Mouse (Mus musculus) cerebellum, adult 2 months (tissue): Measurements from ENCODE around the gene Atf6. TPM values are rescaled to one million over a fixed set of nuclear protein-coding genes. Genes with fewer than 3 reads are reported as not detected.
A peak's percentile ranks its signal among the peaks of the same experiment; 100 is the strongest.

Experiments
- DNase-seq, 2 experiments: peaks; one replicate each; pipeline ENCODE4 v3.0.0; 2021
- H3K27ac ChIP-seq: fragments of 200-500 bp; 2 replicates; pipeline ENCODE4 v1.5.1; 2012; ENCODE audit warnings: low read length, control low read depth, inconsistent platforms; ENCODE audit not compliant: insufficient read depth
- H3K27me3 ChIP-seq: fragments of 200-500 bp; 2 replicates; pipeline ENCODE4 v1.6.1; 2012; ENCODE audit warnings: inconsistent platforms, mild to moderate bottlenecking, low read length, moderate library complexity; ENCODE audit not compliant: control insufficient read depth, insufficient read depth
- H3K4me1 ChIP-seq: fragments of 200-500 bp; 2 replicates; pipeline ENCODE4 v1.6.1; 2011; ENCODE audit warnings: low read length; ENCODE audit not compliant: control insufficient read depth, insufficient read depth
- H3K4me3 ChIP-seq: fragments of 200-500 bp; replicated peaks from 2 replicates; pipeline ENCODE3; 2011; ENCODE audit warnings: mild to moderate bottlenecking, low read depth, low read length, control low read depth; ENCODE audit not compliant: insufficient read depth
- CTCF ChIP-seq: fragments of 200-500 bp; IDR thresholded peaks from 2 replicates; pipeline ENCODE4 v1.5.1; 2011; ENCODE audit warnings: low read depth, mild to moderate bottlenecking, control low read depth, low read length, moderate library complexity, borderline replicate concordance; ENCODE audit not compliant: insufficient read depth
- POLR2A ChIP-seq: fragments of 200-500 bp; IDR thresholded peaks from 2 replicates; pipeline ENCODE4 v1.6.1; 2011; ENCODE audit warnings: low read length, control low read depth, borderline replicate concordance; ENCODE audit not compliant: insufficient read depth
- WGBS: fragments of 180-500 bp; shearing (Covaris S2); methylation state at CpG from one replicate; pipeline ENCODE4 v1.1.7; 2018; 5-methylcytosine and 5-hydroxymethylcytosine counted together
- polyA plus RNA-seq: library from polyadenylated mRNA; depleted of rRNA; stranded (reverse); fragments of >200 nt; gene quantifications from 2 replicates; pipeline ENCODE4 v1.2.3, GENCODE M21; 2012

Gene Atf6
- polyA plus RNA-seq, 1 experiment = 19.1 TPM

- DNase-seq = no peak
Observed at GRCm38 (mm10) chr1:170770691-170771090, 96.9 kb downstream of the Atf6 start.

GRCm38 (mm10) chr1:170766997-170767396, 100.6 kb downstream of the Atf6 start:
- no peaks in the 10 kb centered on the region for H3K4me1 ChIP-seq
- 41% methylated on average over 2 of the region's 2 CpGs for WGBS
- H3K27me3 ChIP-seq = no peaks in the 10 kb centered on the region
- TF ChIP-seq POLR2A (no peak), CTCF (no peak)
- H3K27ac ChIP-seq = no peak overlapping the region
- no peak overlapping the region for H3K4me3 ChIP-seq
- peak in 1 of 2 experiments; percentile 4 for DNase-seq

More at GRCm38 (mm10) chr1:170770691-170771090, 96.9 kb downstream of the Atf6 start:
- WGBS = 94% methylated on average over 14 of the region's 14 CpGs
- Histone ChIP-seq H3K4me3 (no peak overlapping the region), H3K27me3 (no peaks in the 10 kb centered on the region), H3K27ac (no peak overlapping the region), H3K4me1 (no peaks in the 10 kb centered on the region)
- TF ChIP-seq POLR2A (no peak), CTCF (no peak)

GRCm38 (mm10) chr1:170764798-170765197, 102.8 kb downstream of the Atf6 start:
- Histone ChIP-seq H3K4me3 (no peak overlapping the region), H3K27me3 (no peaks in the 10 kb centered on the region), H3K27ac (no peak overlapping the region), H3K4me1 (no peaks in the 10 kb centered on the region)
- TF ChIP-seq POLR2A (no peak), CTCF (no peak)
- DNase-seq = no peak
- WGBS = 92% methylated on average over 1 of the region's 1 CpGs

DNA sequence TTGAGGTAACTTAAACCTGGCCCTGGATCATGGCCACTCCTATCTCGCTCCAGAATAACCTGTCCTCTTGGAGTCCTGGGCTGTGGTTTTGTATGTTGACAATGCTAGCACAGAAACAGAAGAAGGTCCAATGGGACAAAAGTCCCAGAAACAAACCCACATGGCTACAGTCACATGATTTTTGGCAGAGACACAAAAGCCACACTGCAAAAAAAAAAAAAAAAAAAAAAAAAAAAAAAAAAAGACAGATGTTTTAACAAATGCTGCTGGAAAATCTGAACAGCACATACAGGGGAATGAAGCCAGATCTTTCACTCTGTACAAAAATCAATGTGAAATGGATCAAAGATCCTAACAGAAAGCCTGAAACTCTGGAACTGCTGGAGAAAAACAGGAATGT, 105.9 kb downstream of the Atf6 start:
- Histone ChIP-seq H3K4me1 (no peaks in the 10 kb centered on the region), H3K27ac (no peak overlapping the region), H3K4me3 (no peak overlapping the region), H3K27me3 (no peaks in the 10 kb centered on the region)
- no peak for DNase-seq
- TF ChIP-seq POLR2A = no peak
- TF ChIP-seq CTCF = no peak
- 98% methylated on average over 1 of the region's 1 CpGs for WGBS

DNA sequence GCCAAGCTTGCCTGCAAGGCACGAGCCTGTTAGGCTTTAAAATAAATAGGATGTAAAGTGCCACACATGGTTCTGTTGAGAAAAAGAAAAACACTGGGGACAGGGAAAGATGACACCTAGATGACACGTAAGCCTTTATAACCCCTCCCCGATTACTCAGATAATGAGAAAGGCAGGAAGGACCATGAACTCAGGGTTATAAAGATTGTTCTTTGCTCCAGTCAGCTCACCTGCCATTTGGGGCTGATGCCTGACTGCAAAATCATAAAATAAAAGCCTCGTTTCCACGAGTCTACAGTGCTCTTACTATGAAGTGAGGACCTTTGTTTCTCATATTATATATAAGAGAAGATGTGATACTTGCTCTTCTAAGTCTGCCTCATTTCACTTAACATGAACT, 114.0 kb downstream of the Atf6 start:
- no peak for DNase-seq
- Histone ChIP-seq H3K27me3 (no peaks in the 10 kb centered on the region), H3K4me3 (no peak overlapping the region), H3K4me1 (no peaks in the 10 kb centered on the region; the same call in 1 of the 2 replicates), H3K27ac (no peak overlapping the region)
- no peak for TF ChIP-seq CTCF
- WGBS = 94% methylated on average over 5 of the region's 5 CpGs

- 95% methylated on average over 7 of the region's 7 CpGs for WGBS
- no peak for TF ChIP-seq POLR2A
- no peak for TF ChIP-seq CTCF
- H3K27ac ChIP-seq = no peak overlapping the region
Observed at GRCm38 (mm10) chr1:170751797-170752196, 115.8 kb downstream of the Atf6 start.

GRCm38 (mm10) chr1:170746523-170746922, 121.0 kb downstream of the Atf6 start:
- no peak for TF ChIP-seq CTCF
- no peak for TF ChIP-seq POLR2A
- Histone ChIP-seq H3K27me3 (no peaks in the 10 kb centered on the region), H3K4me3 (no peak overlapping the region), H3K27ac (no peak overlapping the region), H3K4me1 (no peaks in the 10 kb centered on the region)
- WGBS = 92% methylated on average over 5 of the region's 5 CpGs
- no peak for DNase-seq

More at GRCm38 (mm10) chr1:170751797-170752196, 115.8 kb downstream of the Atf6 start:
- DNase-seq = no peak
- Histone ChIP-seq H3K4me3 (no peak overlapping the region), H3K4me1 (no peaks in the 10 kb centered on the region; the same call in 1 of the 2 replicates), H3K27me3 (no peaks in the 10 kb centered on the region)

- 75% methylated on average over 5 of the region's 5 CpGs for WGBS
- no peak for DNase-seq
- Histone ChIP-seq H3K4me3 (no peak overlapping the region), H3K27me3 (no peaks in the 10 kb centered on the region), H3K27ac (no peak overlapping the region), H3K4me1 (no peaks in the 10 kb centered on the region)
- TF ChIP-seq CTCF (no peak), POLR2A (no peak)
Observed at GRCm38 (mm10) chr1:170741497-170742246, 125.9 kb downstream of the Atf6 start.
